Mouse (Mus musculus): ENCODE data around the gene Slc44a5.

GRCm38 (mm10) chr3:154093745-154094322 is 120.6 kb downstream of the Slc44a5 start:
- TF ChIP-seq CTCF (IDR thresholded peaks at IDR 0.05; ENCODE audit: borderline replicate concordance, control insufficient read depth, extremely low read depth, insufficient read depth, low read length, poor library complexity) (no peak), POLR2A (IDR thresholded peaks at IDR 0.05; ENCODE audit: control insufficient read depth, extremely low read depth, insufficient read depth, low read length, poor library complexity) (no peak)

Data from thymus, adult 2 months (tissue).